Mouse (Mus musculus) spleen, adult 2 months (tissue): ENCODE measurements around the gene Entpd1. TPM values are rescaled to one million over a fixed set of nuclear protein-coding genes. Genes with fewer than 3 reads are reported as not detected.
A peak's percentile ranks its signal among the peaks of the same experiment; 100 is the strongest.

Source experiments
- DNase-seq, 2 experiments: peaks; one replicate each; pipeline versions ENCODE4 v3.0.0 to v3.0.0-alpha.2; 2012 to 2021; ENCODE audit warnings: low spot score in 2 of 2, low read depth in 1 of 2
- H3K27ac ChIP-seq: fragments of 200-500 bp; 2 replicates; pipeline ENCODE4 v1.5.1; 2012; ENCODE audit warnings: low read length, inconsistent platforms; ENCODE audit not compliant: insufficient read depth
- H3K27me3 ChIP-seq: fragments of 200-500 bp; 2 replicates; pipeline ENCODE4 v1.6.1; 2012; ENCODE audit warnings: mild to moderate bottlenecking, moderate library complexity, low read length, inconsistent platforms; ENCODE audit not compliant: control insufficient read depth, insufficient read depth
- H3K36me3 ChIP-seq: fragments of 200-500 bp; 2 replicates; pipeline ENCODE4 v1.6.1; 2012; ENCODE audit warnings: mild to moderate bottlenecking, low read length, inconsistent platforms; ENCODE audit not compliant: control insufficient read depth, insufficient read depth
- H3K4me1 ChIP-seq: fragments of 200-500 bp; 2 replicates; pipeline ENCODE4 v1.6.1; 2011; ENCODE audit warnings: inconsistent platforms; ENCODE audit not compliant: control insufficient read depth, insufficient read depth, insufficient read length
- H3K4me3 ChIP-seq: fragments of 200-500 bp; 2 replicates; pipeline ENCODE4 v1.5.1; 2011; ENCODE audit warnings: mild to moderate bottlenecking, inconsistent platforms; ENCODE audit not compliant: insufficient read depth, insufficient read length; ENCODE audit errors: extremely low read depth
- CTCF ChIP-seq: fragments of 200-500 bp; IDR thresholded peaks from 2 replicates; pipeline ENCODE4 v1.5.1; 2011; ENCODE audit warnings: mild to moderate bottlenecking, inconsistent platforms; ENCODE audit not compliant: insufficient read depth, insufficient read length, insufficient replicate concordance; ENCODE audit errors: extremely low read depth
- POLR2A ChIP-seq: fragments of 200-500 bp; IDR thresholded peaks from 2 replicates; pipeline ENCODE4 v1.6.1; 2011; ENCODE audit warnings: low read depth, low read length, inconsistent platforms
- WGBS: fragments of 180-500 bp; shearing (Covaris S2); methylation state at CpG from one replicate; pipeline ENCODE4 v1.1.7; 2018; 5-methylcytosine and 5-hydroxymethylcytosine counted together
- polyA plus RNA-seq: library from polyadenylated mRNA; depleted of rRNA; stranded (reverse); fragments of >200 nt; gene quantifications from 2 replicates; pipeline ENCODE4 v1.2.3, GENCODE M21; 2012

Gene Entpd1
- polyA plus RNA-seq, 1 experiment = 10.5 TPM

DNA sequence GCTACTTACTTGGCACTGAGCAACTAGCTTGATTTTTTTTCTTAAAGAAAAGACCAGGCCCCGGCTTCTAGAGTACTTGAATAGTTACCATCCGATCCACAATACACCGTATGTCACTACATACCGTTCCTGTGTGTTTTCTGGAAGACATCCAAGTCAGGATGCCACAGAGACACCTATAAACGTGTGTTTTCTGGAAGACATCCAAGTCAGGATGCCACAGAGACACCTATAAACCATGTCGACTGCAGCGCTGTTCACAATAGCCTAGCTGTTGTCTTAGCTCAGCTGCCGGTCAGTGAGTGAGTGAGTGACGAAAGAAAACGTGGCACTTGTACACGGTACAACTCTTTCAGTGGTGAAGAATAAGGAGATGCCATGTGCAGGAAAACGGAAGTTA is 13.8 kb downstream of the Entpd1 start:
- Histone ChIP-seq H3K36me3 (no peaks in the 10 kb centered on the region), H3K27me3 (no peaks in the 10 kb centered on the region), H3K4me3 (no peak overlapping the region), H3K27ac (no peak overlapping the region), H3K4me1 (no peaks in the 10 kb centered on the region)
- DNase-seq = no peak
- TF ChIP-seq CTCF = no peak
- TF ChIP-seq POLR2A = no peak
- 75% methylated on average over 12 of the region's 12 CpGs for WGBS

DNA sequence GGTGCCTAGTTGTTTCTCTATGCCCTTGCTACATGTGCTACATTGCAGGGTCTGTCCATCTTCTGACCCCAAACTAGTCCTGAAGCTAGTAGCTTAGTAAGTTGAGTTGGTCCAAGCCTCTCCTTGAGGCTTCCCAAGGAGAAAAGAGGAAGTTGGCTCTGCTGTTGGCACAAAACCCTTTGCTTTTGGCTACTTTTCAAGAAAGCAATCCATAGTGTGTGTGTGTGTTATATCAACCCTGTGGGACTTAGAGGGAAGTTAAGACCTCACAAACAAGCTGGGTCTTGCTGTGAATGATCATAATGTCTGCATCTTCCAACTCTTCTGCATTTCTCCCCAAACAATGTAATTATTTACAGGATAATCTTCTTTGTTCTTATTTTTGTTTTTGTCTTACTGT is 16.8 kb downstream of the Entpd1 start:
- H3K27me3 ChIP-seq = no peaks in the 10 kb centered on the region
- no peak overlapping the region for H3K27ac ChIP-seq
- H3K36me3 ChIP-seq = no peaks in the 10 kb centered on the region
- no peak for TF ChIP-seq CTCF
- no peak for TF ChIP-seq POLR2A
- H3K4me1 ChIP-seq = 0 out of 2 replicates have a peak, but pooled peaks cover 2% of the 10 kb centered on the region
- DNase-seq = no peak
- H3K4me3 ChIP-seq = no peak overlapping the region

- Histone ChIP-seq H3K4me3 (no peak overlapping the region), H3K27ac (0 out of 2 replicates have a peak overlapping the region, but pooled peaks have one; percentile 20), H3K27me3 (no peaks in the 10 kb centered on the region), H3K36me3 (no peaks in the 10 kb centered on the region), H3K4me1 (0 out of 2 replicates have a peak, but pooled peaks cover 2% of the 10 kb centered on the region)
- TF ChIP-seq POLR2A = no peak
- no peak for TF ChIP-seq CTCF
- no peak for DNase-seq
- WGBS = 70% methylated on average over 3 of the region's 3 CpGs
Observed at GRCm38 (mm10) chr19:40630096-40630495, 17.9 kb downstream of the Entpd1 start.

GRCm38 (mm10) chr19:40630606-40631005 is 18.4 kb downstream of the Entpd1 start:
- Histone ChIP-seq H3K27ac (peak overlapping the region; percentile 27), H3K4me3 (no peak overlapping the region), H3K4me1 (0 out of 2 replicates have a peak, but pooled peaks cover 2% of the 10 kb centered on the region), H3K36me3 (no peaks in the 10 kb centered on the region), H3K27me3 (no peaks in the 10 kb centered on the region)
- no peak for TF ChIP-seq CTCF
- TF ChIP-seq POLR2A = no peak
- 18% methylated on average over 7 of the region's 7 CpGs for WGBS
- DNase-seq = no peak

DNA sequence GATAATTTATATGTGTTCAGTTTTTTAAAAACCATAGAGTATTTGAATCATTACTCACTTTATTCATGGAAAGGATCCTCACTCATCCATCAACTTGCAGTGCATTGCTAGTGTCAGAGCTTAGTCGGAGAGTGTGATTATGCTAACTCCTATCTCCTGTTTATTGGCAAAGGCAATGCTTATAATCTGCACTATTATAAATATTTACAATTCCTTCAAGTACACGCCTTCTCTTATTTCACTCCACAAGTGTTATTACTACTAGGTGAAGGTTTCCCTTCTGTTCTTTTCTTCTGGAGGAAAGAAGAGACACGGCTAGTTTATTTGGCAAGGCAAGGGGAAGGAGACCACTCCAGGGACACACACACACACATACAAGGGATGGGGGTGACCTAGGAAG is 20.0 kb downstream of the Entpd1 start:
- Histone ChIP-seq H3K4me3 (no peak overlapping the region), H3K36me3 (no peaks in the 10 kb centered on the region), H3K4me1 (0 out of 2 replicates have a peak, but pooled peaks cover 2% of the 10 kb centered on the region), H3K27me3 (no peaks in the 10 kb centered on the region), H3K27ac (no peak overlapping the region)
- DNase-seq = no peak
- TF ChIP-seq CTCF = no peak
- no peak for TF ChIP-seq POLR2A
- WGBS = 90% methylated on average over 3 of the region's 3 CpGs

- H3K27ac ChIP-seq = no peak overlapping the region
- no peak for DNase-seq
- no peak for TF ChIP-seq CTCF
- no peak for TF ChIP-seq POLR2A
- WGBS = 91% methylated on average over 5 of the region's 5 CpGs
- H3K27me3 ChIP-seq = no peaks in the 10 kb centered on the region
- no peaks in the 10 kb centered on the region for H3K36me3 ChIP-seq
- 0 out of 2 replicates have a peak, but pooled peaks cover 2% of the 10 kb centered on the region for H3K4me1 ChIP-seq
- no peak overlapping the region for H3K4me3 ChIP-seq
Observed at GRCm38 (mm10) chr19:40632668-40633067, 20.5 kb downstream of the Entpd1 start.

- H3K36me3 ChIP-seq = no peaks in the 10 kb centered on the region
- no peak for TF ChIP-seq POLR2A
- TF ChIP-seq CTCF = no peak
- 58% methylated on average over 1 of the region's 1 CpGs for WGBS
Observed at GRCm38 (mm10) chr19:40633144-40633543, 21.0 kb downstream of the Entpd1 start.

GRCm38 (mm10) chr19:40637091-40637490 is 24.9 kb downstream of the Entpd1 start:
- Histone ChIP-seq H3K27ac (no peak overlapping the region), H3K27me3 (no peaks in the 10 kb centered on the region), H3K36me3 (no peaks in the 10 kb centered on the region), H3K4me3 (no peak overlapping the region), H3K4me1 (no peaks in the 10 kb centered on the region; the same call in 1 of the 2 replicates)
- TF ChIP-seq POLR2A = no peak
- no peak for TF ChIP-seq CTCF
- no peak for DNase-seq
- WGBS = 69% methylated on average over 4 of the region's 4 CpGs

More at GRCm38 (mm10) chr19:40633144-40633543, 21.0 kb downstream of the Entpd1 start:
- no peak overlapping the region for H3K4me3 ChIP-seq
- DNase-seq = no peak
- no peaks in the 10 kb centered on the region for H3K27me3 ChIP-seq
- 0 out of 2 replicates have a peak, but pooled peaks cover 2% of the 10 kb centered on the region for H3K4me1 ChIP-seq
- no peak overlapping the region for H3K27ac ChIP-seq
